Mouse (Mus musculus) heart, adult 2 months (tissue): ENCODE data around the gene Nf2.

Experiments used
- CTCF ChIP-seq: fragments of 200-600 bp; IDR thresholded peaks from 2 replicates; pipeline ENCODE4 v1.8.1; 2022; ENCODE audit warnings: antibody characterized with exemption, mild to moderate bottlenecking, moderate library complexity
- EP300 ChIP-seq: fragments of 200-500 bp; IDR thresholded peaks from 2 replicates; pipeline ENCODE4 v1.6.1; 2011; ENCODE audit warnings: low read depth, low read length, control low read depth; ENCODE audit not compliant: insufficient read depth

GRCm38 (mm10) chr11:4731781-4732180 is 117.6 kb downstream of the Nf2 start:
- no peak for TF ChIP-seq CTCF
- TF ChIP-seq EP300: no peak
